Comparison of ENCODE assay signal across 8 mouse cellular contexts in genomic region chr4:155481381-155482124, GRCm38 (mm10). TPM values are rescaled to one million over a fixed set of nuclear protein-coding genes. Genes with fewer than 3 reads are reported as not detected.
A peak's percentile ranks its signal among the peaks of the same experiment; 100 is the strongest.
DNase-seq lines count a peak whose midpoint lies in the region; ATAC-seq lines count a peak whose summit lies in the region.

No protein-coding gene starts in this region.

- peak overlapping the region; percentile 35 for H3K4me3 ChIP-seq in intestine, embryonic 16.5 days (ENCODE audit: low read length)
- peak overlapping the region; percentile 27 for H3K4me3 ChIP-seq in limb, embryonic 10.5 days
- H3K4me3 ChIP-seq in midbrain, embryonic 12.5 days, result no peak overlapping the region

- peaks cover 18% of the 10 kb centered on the region for H3K4me1 ChIP-seq in intestine, embryonic 16.5 days (ENCODE audit: control insufficient read depth, insufficient read depth, low read length)
- peaks cover 4% of the 10 kb centered on the region for H3K4me1 ChIP-seq in limb, embryonic 10.5 days
- no peaks in the 10 kb centered on the region for H3K4me1 ChIP-seq in midbrain, embryonic 12.5 days

- H3K36me3 ChIP-seq in intestine, embryonic 16.5 days (ENCODE audit: control insufficient read depth, insufficient read depth, low read length), result no peaks in the 10 kb centered on the region
- no peaks in the 10 kb centered on the region for H3K36me3 ChIP-seq in limb, embryonic 10.5 days
- H3K36me3 ChIP-seq in midbrain, embryonic 12.5 days, result no peaks in the 10 kb centered on the region

- ATAC-seq in intestine, embryonic 16.5 days, result peak; percentile 79
- peak; percentile 60; the same call in 1 of the 2 replicates for ATAC-seq in midbrain, embryonic 12.5 days (ENCODE audit: low FRiP score, low read depth)

- peak overlapping the region; percentile 53 for H3K9ac ChIP-seq in intestine, embryonic 16.5 days (ENCODE audit: low read depth, low read length)
- no peak overlapping the region for H3K9ac ChIP-seq in midbrain, embryonic 12.5 days (replicated peaks)

- peak overlapping the region; percentile 54 for H3K4me2 ChIP-seq in intestine, embryonic 16.5 days (ENCODE audit: low read depth, low read length)
- peak overlapping the region; percentile 38 for H3K4me2 ChIP-seq in midbrain, embryonic 12.5 days (replicated peaks)

- peak overlapping the region; percentile 36 for H3K27ac ChIP-seq in intestine, embryonic 16.5 days (ENCODE audit: low read length)
- H3K27ac ChIP-seq in limb, embryonic 10.5 days, result no peak overlapping the region
- H3K27ac ChIP-seq in midbrain, embryonic 12.5 days (replicated peaks), result no peak overlapping the region

- 18% methylated on average over 28 of the region's 28 CpGs for WGBS in intestine, embryonic 16.5 days
- 27% methylated on average over 28 of the region's 28 CpGs for WGBS in limb, embryonic 10.5 days
- WGBS in midbrain, embryonic 12.5 days, result 25% methylated on average over 28 of the region's 28 CpGs

- no peaks in the 10 kb centered on the region for H3K27me3 ChIP-seq in intestine, embryonic 16.5 days (replicated peaks; ENCODE audit: control insufficient read depth, insufficient read depth, low read length)
- H3K27me3 ChIP-seq in limb, embryonic 10.5 days (ENCODE audit: low read depth, poor library complexity, severe bottlenecking), result no peaks in the 10 kb centered on the region
- H3K27me3 ChIP-seq in midbrain, embryonic 12.5 days, result peaks cover 3% of the 10 kb centered on the region; the same call in 1 of the 2 replicates

- DNase-seq in adrenal gland, adult 2 months, result peak; percentile 82
- peak; percentile 69 for DNase-seq in embryo, embryonic 11.5 days (ENCODE audit: low read depth, low spot score)
- peak; percentile 78 to 81 for DNase-seq in gastrocnemius, postnatal 4 days (ENCODE audit: low spot score in 2 of 2)
- peak; percentile 94 for DNase-seq in limb, embryonic 10.5 days (ENCODE audit: low spot score)
- peak; percentile 80 for DNase-seq in right cerebral cortex, postnatal 4 days
- peak; percentile 65 for DNase-seq in yolk sac, embryonic 10.5 days (ENCODE audit: low spot score)

- H3K9me3 ChIP-seq in intestine, embryonic 16.5 days (ENCODE audit: control insufficient read depth, low read length), result no peaks in the 10 kb centered on the region
- H3K9me3 ChIP-seq in limb, embryonic 10.5 days (replicated peaks), result no peaks in the 10 kb centered on the region
- H3K9me3 ChIP-seq in midbrain, embryonic 12.5 days, result no peaks in the 10 kb centered on the region

RNA-seq across cellular contexts. Expression of gene Gnb1, which starts 9.6 kb away (rescaled TPM):
- total RNA-seq in adrenal gland, adult 2 months (2021), result 100 to 1,000 TPM; 445 to 452 TPM
- polyA plus RNA-seq in adrenal gland, adult 2 months (2012; rRNA removed), result 353 and 354 TPM in 2 replicates
- total RNA-seq in gastrocnemius, postnatal 4 days (2021), result 100 to 1,000 TPM; 272 to 286 TPM
- 300 and 376 TPM in 2 replicates for polyA plus RNA-seq in intestine, embryonic 16.5 days (2015; fragmentation: Nextera tagmentation; extraction: Ambion mirVana)
- 583 and 605 TPM in 2 replicates for polyA plus RNA-seq in limb, embryonic 10.5 days (2016; fragmentation: Nextera tagmentation; extraction: Ambion mirVana)
- 751 and 797 TPM in 2 replicates for polyA plus RNA-seq in midbrain, embryonic 12.5 days (2016; fragmentation: Nextera tagmentation; extraction: Ambion mirVana)

RNA-seq across cellular contexts. Expression of gene Tmem52, which starts 12.6 kb away (rescaled TPM):
- total RNA-seq in adrenal gland, adult 2 months (2021), result 10 to 100 TPM in 1 of 2 experiments, 1 to 10 TPM in 1; 7.5 to 13.1 TPM
- 79.1 and 189 TPM in 2 replicates for polyA plus RNA-seq in adrenal gland, adult 2 months (2012; rRNA removed)
- total RNA-seq in gastrocnemius, postnatal 4 days (2021), result 10 to 100 TPM; 65.3 to 85.5 TPM
- polyA plus RNA-seq in intestine, embryonic 16.5 days (2015; fragmentation: Nextera tagmentation; extraction: Ambion mirVana), result 4.3 and 7.3 TPM in 2 replicates
- not detected in 2 replicates for polyA plus RNA-seq in limb, embryonic 10.5 days (2016; fragmentation: Nextera tagmentation; extraction: Ambion mirVana)
- polyA plus RNA-seq in midbrain, embryonic 12.5 days (2016; fragmentation: Nextera tagmentation; extraction: Ambion mirVana), result 0.20 TPM in 1 of 2 replicates, not detected in the other
